Mouse (Mus musculus) neural tube, embryonic 14.5 days (tissue): ENCODE data around the gene C130032M10Rik. TPM values are rescaled to one million over a fixed set of nuclear protein-coding genes. Genes with fewer than 3 reads are reported as not detected.

ENCODE experiments used
- ATAC-seq: fragments of 200-750 bp; cut with Nextera tagmentation; 2 replicates; pipeline ENCODE4 v1.8.0; 2017; ENCODE audit warnings: low read depth, mild to moderate bottlenecking, moderate TSS enrichment, moderate library complexity
- H3K27ac ChIP-seq: fragments of 300-500 bp; sonication (generic); 2 replicates; pipeline ENCODE4 v1.5.1; 2014; ENCODE audit warnings: low read depth, mild to moderate bottlenecking, control low read depth, low read length, moderate library complexity, mixed read lengths
- H3K27me3 ChIP-seq: fragments of 300-500 bp; sonication (generic); 2 replicates; pipeline ENCODE4 v1.6.1; 2014; ENCODE audit warnings: low read length; ENCODE audit not compliant: control insufficient read depth, insufficient read depth
- H3K36me3 ChIP-seq: fragments of 300-500 bp; sonication (generic); 2 replicates; pipeline ENCODE4 v1.6.1; 2014; ENCODE audit warnings: low read length, mixed read lengths; ENCODE audit not compliant: control insufficient read depth, insufficient read depth
- H3K4me1 ChIP-seq: fragments of 300-500 bp; sonication (generic); 2 replicates; pipeline ENCODE4 v1.6.1; 2014; ENCODE audit warnings: low read length; ENCODE audit not compliant: control insufficient read depth, insufficient read depth
- H3K4me2 ChIP-seq: fragments of 300-500 bp; sonication (generic); 2 replicates; pipeline ENCODE4 v1.6.1; 2014; ENCODE audit warnings: mild to moderate bottlenecking, low read depth, low read length, control low read depth
- H3K4me3 ChIP-seq: fragments of 300-500 bp; sonication (generic); 2 replicates; pipeline ENCODE4 v1.5.1; 2014; ENCODE audit warnings: low read depth, low read length, control low read depth, mixed read lengths
- H3K9ac ChIP-seq: fragments of 300-500 bp; sonication (generic); replicated peaks from 2 replicates; pipeline ENCODE4 v1.6.1; 2014; ENCODE audit warnings: low read depth, mild to moderate bottlenecking, control low read depth, low read length, mixed read lengths
- H3K9me3 ChIP-seq: fragments of 300-500 bp; sonication (generic); 2 replicates; pipeline ENCODE4 v1.6.1; 2016; ENCODE audit warnings: low read length; ENCODE audit not compliant: control insufficient read depth
- WGBS: fragments of 180-500 bp; shearing (Covaris S2); extraction: QIAGEN DNeasy Blood & Tissue Kit; methylation state at CpG from one replicate; pipeline ENCODE4 v1.1.7; 2014; 5-methylcytosine and 5-hydroxymethylcytosine counted together
- polyA plus RNA-seq: library from polyadenylated mRNA; unstranded; fragments of >200 nt; fragmentation: Nextera tagmentation; extraction: Ambion mirVana; gene quantifications from 2 replicates; pipeline ENCODE4 v1.2.1, GENCODE M21; 2014

Gene C130032M10Rik
- polyA plus RNA-seq, 1 experiment from 2014 or later: not detected

GRCm38 (mm10) chr9:114525073-114525633, 9.7 kb downstream of the C130032M10Rik start:
- Histone ChIP-seq H3K36me3 (no peaks in the 10 kb centered on the region), H3K9ac (no peak overlapping the region), H3K9me3 (no peaks in the 10 kb centered on the region), H3K4me2 (no peak overlapping the region), H3K4me1 (peaks cover 16% of the 10 kb centered on the region), H3K4me3 (no peak overlapping the region), H3K27ac (no peak overlapping the region), H3K27me3 (no peaks in the 10 kb centered on the region)
- WGBS: 96% methylated on average over 13 of the region's 15 CpGs
- 0 out of 2 replicates have a peak, but pooled peaks have one; percentile 19 for ATAC-seq

DNA sequence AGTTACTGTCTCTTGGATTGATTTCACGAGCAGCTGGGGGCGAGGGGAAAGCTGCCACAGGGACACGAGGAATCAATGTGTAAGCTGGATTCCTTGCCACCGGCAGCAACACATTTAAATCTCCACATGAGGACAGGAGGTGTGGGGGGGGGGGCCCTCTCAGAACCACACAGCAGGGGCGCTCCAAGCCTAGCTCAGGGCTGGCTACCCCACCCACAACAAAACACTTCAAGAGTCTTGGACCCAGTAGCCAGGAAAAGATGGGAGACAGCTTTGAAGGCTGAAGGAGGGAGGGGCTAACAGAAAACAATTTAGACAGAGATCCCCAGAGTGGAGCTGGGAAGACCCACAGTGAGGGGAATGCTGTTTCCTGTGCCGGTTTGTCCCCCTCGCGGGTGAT, 10.4 kb downstream of the C130032M10Rik start:
- Histone ChIP-seq H3K9me3 (no peaks in the 10 kb centered on the region), H3K9ac (no peak overlapping the region), H3K4me3 (no peak overlapping the region), H3K27me3 (no peaks in the 10 kb centered on the region), H3K4me2 (peak overlapping the region; percentile 14; the same call in 1 of the 2 replicates), H3K4me1 (peaks cover 16% of the 10 kb centered on the region), H3K36me3 (no peaks in the 10 kb centered on the region), H3K27ac (no peak overlapping the region)
- ATAC-seq: peak; percentile 45; the same call in 1 of the 2 replicates
- 6% methylated on average over 8 of the region's 8 CpGs for WGBS

GRCm38 (mm10) chr9:114526581-114526980, 11.1 kb downstream of the C130032M10Rik start:
- H3K9ac ChIP-seq: no peak overlapping the region
- peak overlapping the region; percentile 1; the same call in 1 of the 2 replicates for H3K4me2 ChIP-seq
- no peaks in the 10 kb centered on the region for H3K9me3 ChIP-seq
- H3K27me3 ChIP-seq: no peaks in the 10 kb centered on the region
- H3K36me3 ChIP-seq: no peaks in the 10 kb centered on the region
- WGBS: 6% methylated on average over 8 of the region's 8 CpGs
- no peak for ATAC-seq
- no peak overlapping the region for H3K27ac ChIP-seq
- H3K4me1 ChIP-seq: peaks cover 20% of the 10 kb centered on the region
- no peak overlapping the region for H3K4me3 ChIP-seq

DNA sequence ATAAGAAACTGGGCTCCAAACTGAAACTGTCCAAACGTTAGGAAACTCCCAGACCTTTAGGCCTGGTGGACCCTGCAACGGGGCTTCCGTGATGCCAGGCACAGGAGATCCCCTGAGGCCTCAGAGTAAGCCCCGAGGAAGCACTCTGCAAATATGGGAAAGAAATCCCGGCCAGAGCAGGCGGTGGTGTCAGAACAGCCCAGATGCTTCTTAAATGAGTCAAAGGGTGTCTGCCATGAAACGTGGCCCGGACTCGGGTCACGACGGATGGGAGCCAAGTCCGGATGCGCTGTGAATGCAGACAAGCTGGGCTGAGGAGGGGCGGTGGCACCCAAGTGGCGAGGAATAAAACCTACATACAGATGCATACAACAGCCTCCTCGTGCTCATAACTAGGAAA, 11.6 kb downstream of the C130032M10Rik start:
- peak; percentile 43; the same call in 1 of the 2 replicates for ATAC-seq
- no peak overlapping the region for H3K4me3 ChIP-seq
- H3K27ac ChIP-seq: no peak overlapping the region
- no peak overlapping the region; the same call in 1 of the 2 replicates for H3K4me2 ChIP-seq
- H3K9me3 ChIP-seq: no peaks in the 10 kb centered on the region
- 6% methylated on average over 16 of the region's 16 CpGs for WGBS
- no peak overlapping the region for H3K9ac ChIP-seq
- H3K27me3 ChIP-seq: no peaks in the 10 kb centered on the region
- H3K4me1 ChIP-seq: peaks cover 20% of the 10 kb centered on the region
- no peaks in the 10 kb centered on the region for H3K36me3 ChIP-seq

- Histone ChIP-seq H3K9ac (no peak overlapping the region), H3K4me3 (no peak overlapping the region), H3K4me1 (peaks cover 20% of the 10 kb centered on the region), H3K27me3 (no peaks in the 10 kb centered on the region), H3K4me2 (no peak overlapping the region), H3K9me3 (no peaks in the 10 kb centered on the region), H3K27ac (no peak overlapping the region), H3K36me3 (no peaks in the 10 kb centered on the region)
- no peak for ATAC-seq
- 12% methylated on average over 17 of the region's 17 CpGs for WGBS
Measured at GRCm38 (mm10) chr9:114527992-114528679, 12.6 kb downstream of the C130032M10Rik start.

GRCm38 (mm10) chr9:114528680-114529048, 13.2 kb downstream of the C130032M10Rik start:
- Histone ChIP-seq H3K27ac (no peak overlapping the region), H3K4me2 (no peak overlapping the region), H3K27me3 (no peaks in the 10 kb centered on the region), H3K36me3 (no peaks in the 10 kb centered on the region), H3K9me3 (no peaks in the 10 kb centered on the region), H3K4me3 (no peak overlapping the region), H3K4me1 (peaks cover 20% of the 10 kb centered on the region), H3K9ac (no peak overlapping the region)
- WGBS: 47% methylated on average over 9 of the region's 9 CpGs
- ATAC-seq: no peak

GRCm38 (mm10) chr9:114531276-114531675, 15.8 kb downstream of the C130032M10Rik start:
- Histone ChIP-seq H3K9ac (no peak overlapping the region), H3K4me2 (no peak overlapping the region), H3K9me3 (no peaks in the 10 kb centered on the region), H3K27ac (no peak overlapping the region), H3K4me3 (no peak overlapping the region), H3K36me3 (no peaks in the 10 kb centered on the region), H3K27me3 (no peaks in the 10 kb centered on the region), H3K4me1 (peaks cover 12% of the 10 kb centered on the region)
- ATAC-seq: no peak
- 15% methylated on average over 11 of the region's 11 CpGs for WGBS

DNA sequence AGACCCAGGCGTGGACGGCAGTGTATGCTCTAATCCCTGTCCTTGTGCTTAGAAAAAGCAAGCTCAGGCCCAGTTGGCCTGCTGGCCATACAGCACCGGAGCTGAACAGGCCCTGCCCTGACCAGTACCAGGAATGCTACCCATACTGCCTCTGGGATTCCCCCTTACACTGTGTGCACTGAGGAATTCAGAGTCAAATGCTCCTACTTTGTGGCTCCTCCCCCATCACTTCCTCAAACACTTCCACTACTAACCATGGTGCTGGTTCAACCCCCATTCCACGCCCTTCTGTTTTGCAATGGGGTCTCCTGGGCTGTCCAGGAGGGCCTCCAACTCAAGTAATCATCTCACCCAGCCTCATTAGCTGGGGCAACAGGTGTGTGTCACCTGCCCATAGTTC, 18.4 kb downstream of the C130032M10Rik start:
- Histone ChIP-seq H3K9me3 (no peaks in the 10 kb centered on the region), H3K36me3 (no peaks in the 10 kb centered on the region), H3K4me2 (no peak overlapping the region), H3K9ac (no peak overlapping the region), H3K4me1 (peaks cover 3% of the 10 kb centered on the region; the same call in 1 of the 2 replicates), H3K27me3 (no peaks in the 10 kb centered on the region), H3K4me3 (no peak overlapping the region), H3K27ac (no peak overlapping the region)
- ATAC-seq: no peak
- 90% methylated on average over 4 of the region's 4 CpGs for WGBS

- H3K36me3 ChIP-seq: no peaks in the 10 kb centered on the region
- 84% methylated on average over 9 of the region's 9 CpGs for WGBS
- H3K27ac ChIP-seq: no peak overlapping the region
- H3K27me3 ChIP-seq: no peaks in the 10 kb centered on the region
- no peak overlapping the region for H3K4me2 ChIP-seq
- H3K9ac ChIP-seq: no peak overlapping the region
- H3K9me3 ChIP-seq: no peaks in the 10 kb centered on the region
- peaks cover 3% of the 10 kb centered on the region; the same call in 1 of the 2 replicates for H3K4me1 ChIP-seq
- no peak overlapping the region for H3K4me3 ChIP-seq
- no peak for ATAC-seq
Measured at GRCm38 (mm10) chr9:114534747-114535517, 19.4 kb downstream of the C130032M10Rik start.
